Mouse (Mus musculus) MN1 (cell line): ENCODE measurements at regions not wholly inside any gene's neighbourhood (a gene's known extent, or its start where the extent isn't known, plus 50 kb on each side); places are given as distances from the start of the nearest gene placed in this dataset.
A peak's percentile ranks its signal among the peaks of the same experiment; 100 is the strongest.

Experiments used
- DNase-seq: peaks from one replicate; pipeline ENCODE4 v3.0.0-alpha.2; 2016; ENCODE audit warnings: low spot score

DNA sequence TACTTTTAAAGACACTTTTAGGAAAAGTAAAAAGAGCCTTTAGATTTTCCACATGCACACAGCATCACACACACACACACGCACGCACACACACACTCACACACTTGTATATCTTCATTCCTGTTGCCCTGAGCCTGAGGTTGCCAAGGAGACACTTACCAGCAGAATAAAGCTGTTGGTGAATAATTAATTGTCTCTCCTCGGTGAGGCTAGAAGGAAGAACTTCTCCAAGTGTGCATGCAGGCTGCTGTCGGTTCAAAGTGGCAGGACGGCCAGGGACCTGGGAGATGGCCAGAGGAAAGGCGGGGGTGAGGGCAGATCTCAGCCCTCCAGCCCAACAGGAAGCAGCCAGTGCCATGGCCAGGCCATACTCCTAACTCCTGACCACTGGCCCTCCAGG, 98.6 kb upstream of the Prok2 start:
- DNase-seq, result no peak

DNA sequence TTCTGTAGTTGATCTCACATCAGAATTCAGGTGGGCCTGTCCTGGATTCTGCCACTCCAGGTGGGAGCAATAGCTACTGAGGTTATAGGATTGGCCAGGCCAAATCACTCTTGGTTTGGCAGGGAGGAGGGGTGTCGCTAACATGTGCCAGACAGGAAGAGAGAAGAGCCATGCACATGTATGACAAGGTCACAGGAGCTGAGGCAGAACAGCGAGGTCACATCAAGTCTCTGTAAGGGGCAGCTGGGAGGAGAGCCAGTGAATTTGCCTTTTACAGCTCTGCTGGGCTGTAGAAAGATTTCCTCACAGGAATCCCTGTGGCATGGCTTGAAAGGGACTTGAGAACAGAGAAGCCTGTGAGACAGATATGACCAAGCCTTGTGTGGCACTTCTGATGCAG, 96.3 kb upstream of the Prok2 start:
- no peak for DNase-seq

DNA sequence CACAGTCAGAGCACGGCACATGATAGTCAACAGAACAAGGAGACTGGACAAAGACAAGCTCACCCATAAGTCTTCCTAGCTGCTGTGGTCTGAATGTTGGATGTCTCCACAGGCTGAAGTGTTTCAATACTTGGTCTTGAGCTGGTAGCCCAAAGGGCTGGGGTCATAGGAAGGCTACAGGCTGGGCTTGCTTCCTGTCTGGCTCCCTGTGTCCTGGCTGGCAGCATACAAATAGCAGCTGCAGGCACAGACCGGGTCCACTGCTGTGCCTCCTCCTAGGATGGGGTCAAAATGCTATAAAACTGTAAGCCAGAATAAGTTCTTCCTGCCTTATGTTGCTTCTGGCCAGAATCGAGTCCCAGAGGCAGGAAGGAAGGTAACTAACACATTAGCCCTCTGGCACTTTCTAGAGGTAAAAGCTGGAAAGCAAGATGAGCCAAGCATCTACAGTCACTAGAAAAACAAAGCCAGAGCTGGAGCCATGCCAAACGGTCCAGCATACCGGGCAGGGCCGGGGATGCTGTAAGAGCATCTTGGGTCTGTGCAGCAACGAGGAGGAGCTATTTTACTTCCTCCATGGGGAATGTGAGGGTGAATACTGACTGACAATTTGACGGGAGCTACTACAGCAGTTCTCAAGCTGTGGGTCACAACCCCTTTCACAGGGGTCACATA, 93.2 kb upstream of the Prok2 start:
- peak; percentile 35 for DNase-seq

DNA sequence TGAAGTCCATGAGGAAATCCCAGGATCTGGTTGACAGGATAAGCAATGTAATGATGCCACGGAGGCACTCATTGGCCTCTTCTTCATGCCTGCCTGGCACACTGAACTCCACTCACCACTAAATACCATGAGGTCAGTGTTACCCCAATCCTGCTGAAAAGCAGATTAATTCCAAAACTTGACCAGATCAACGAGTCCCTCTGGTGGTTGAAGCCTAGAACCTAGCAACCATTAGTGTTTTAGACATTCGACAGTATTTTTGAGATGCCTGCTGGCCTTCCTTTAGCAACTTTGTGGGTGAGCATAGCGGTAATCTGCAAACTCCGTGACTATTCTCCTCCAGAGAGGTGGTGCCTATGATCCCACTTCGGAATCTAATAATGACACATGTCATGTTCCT, 92.3 kb upstream of the Prok2 start:
- DNase-seq, result no peak

DNA sequence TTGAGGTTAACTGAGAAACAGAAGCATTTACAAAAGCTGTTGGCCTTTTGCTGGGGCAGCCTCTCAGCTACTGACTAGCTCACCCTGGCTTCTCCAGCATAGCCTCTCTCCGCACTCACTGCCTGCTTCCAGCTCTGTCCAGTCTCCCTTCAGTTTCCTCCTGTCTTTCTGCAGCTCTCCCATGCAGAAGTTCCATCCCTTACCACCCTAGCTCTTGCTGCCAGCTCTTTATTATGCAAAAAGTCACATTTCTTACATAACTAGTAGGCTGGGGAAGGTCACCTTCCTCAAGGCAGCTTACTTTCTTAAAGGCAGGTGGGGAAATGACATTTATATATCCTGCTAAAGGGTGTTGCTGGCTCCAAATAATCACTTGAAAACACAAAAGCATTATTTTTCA, 91.1 kb upstream of the Prok2 start:
- DNase-seq, result no peak

DNA sequence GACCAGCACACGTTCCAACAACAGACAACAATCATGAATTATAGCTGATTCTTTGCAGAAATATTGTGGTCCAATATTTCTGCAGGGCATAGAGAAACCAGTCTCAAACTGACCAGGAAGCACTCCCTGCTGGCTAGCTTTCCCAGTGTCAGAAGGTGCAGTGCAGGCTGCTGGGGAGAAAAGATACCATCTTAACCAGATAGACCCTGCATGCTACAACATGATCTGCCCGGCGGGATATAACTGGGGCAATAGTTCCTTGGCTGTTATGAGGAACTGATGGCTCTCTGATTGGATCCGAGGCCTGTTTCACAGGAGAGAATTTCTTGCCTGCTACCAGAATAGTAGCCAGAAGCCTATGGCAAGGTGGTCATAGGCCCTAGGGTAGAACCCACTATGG, 86.9 kb upstream of the Prok2 start:
- no peak for DNase-seq

DNA sequence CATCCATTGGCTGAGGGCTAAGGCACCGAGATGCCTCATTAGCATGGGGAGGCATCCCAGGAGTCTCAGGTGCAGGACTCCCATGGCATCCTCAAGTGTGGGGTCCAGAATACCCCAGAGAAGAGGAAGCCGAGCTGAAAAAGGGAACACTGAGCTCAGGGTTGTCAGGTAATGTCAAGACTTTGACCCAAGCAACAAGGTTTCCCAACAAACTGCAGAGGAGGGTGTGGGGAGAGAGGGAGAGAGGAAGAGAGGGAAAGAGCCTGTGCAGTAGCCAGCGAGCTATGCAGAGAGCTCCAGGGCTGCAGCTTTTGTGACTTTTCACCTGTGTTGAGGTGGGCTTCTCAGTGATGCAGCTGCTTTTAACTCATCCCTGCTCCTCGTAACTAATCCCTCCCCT, 85.7 kb upstream of the Prok2 start:
- DNase-seq, result no peak

DNA sequence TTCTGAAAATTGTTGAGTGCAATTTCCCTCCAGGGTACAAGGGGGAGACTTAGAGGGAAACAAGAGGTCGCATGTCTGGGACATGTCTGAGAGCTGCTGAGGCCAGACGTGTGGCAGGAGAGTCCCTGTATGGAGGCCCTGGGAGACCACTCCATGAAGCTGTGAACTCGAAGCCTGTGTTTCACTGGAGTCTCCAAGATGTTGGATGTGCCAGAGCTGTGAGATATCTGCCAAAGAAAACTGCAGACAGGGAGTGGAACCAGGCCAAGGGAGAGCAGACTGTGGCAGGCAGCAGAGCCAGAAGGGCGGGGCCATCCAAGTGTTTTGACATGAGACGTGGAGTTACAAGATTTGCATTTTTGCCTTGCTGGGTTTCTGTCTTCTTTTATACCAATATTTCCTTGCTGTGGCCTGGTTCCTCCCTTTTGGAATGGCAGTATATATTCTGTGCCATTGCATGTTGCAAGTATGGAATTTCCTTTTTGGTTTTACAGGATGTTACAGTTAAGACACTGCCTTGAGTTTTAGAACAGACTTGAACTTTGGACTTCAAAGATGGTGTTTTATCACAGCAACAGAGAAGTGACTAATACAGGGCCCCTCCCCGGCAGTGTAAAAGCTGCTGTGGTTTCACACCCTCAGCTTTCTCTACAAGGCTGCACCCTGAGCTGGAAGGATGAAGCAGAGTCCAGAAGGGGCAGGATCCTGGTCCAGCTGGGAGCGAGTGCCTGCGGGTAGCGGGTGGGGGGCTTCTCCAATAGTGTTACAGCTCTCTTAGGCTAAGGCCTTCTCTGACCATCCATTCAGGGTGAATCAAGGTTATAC, 85.0 kb upstream of the Prok2 start:
- DNase-seq, result peak; percentile 59

DNA sequence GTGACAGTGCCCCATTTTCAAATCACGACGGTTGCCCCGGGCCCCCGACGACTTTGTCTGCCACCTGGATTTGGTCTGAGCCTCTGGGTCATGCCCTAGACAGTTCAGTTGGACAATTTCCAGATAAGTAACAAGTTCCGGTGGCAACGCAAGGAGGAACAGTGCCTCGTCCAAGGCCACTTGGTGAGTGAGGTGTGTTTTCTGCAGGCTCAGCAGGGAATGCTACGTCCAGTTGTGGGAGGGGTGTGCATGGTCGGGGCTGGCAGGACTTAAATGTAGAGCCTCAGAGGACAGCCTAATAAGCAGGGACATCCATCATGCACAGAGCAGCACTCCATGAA, 78.7 kb upstream of the Prok2 start:
- peak; percentile 39 for DNase-seq

DNA sequence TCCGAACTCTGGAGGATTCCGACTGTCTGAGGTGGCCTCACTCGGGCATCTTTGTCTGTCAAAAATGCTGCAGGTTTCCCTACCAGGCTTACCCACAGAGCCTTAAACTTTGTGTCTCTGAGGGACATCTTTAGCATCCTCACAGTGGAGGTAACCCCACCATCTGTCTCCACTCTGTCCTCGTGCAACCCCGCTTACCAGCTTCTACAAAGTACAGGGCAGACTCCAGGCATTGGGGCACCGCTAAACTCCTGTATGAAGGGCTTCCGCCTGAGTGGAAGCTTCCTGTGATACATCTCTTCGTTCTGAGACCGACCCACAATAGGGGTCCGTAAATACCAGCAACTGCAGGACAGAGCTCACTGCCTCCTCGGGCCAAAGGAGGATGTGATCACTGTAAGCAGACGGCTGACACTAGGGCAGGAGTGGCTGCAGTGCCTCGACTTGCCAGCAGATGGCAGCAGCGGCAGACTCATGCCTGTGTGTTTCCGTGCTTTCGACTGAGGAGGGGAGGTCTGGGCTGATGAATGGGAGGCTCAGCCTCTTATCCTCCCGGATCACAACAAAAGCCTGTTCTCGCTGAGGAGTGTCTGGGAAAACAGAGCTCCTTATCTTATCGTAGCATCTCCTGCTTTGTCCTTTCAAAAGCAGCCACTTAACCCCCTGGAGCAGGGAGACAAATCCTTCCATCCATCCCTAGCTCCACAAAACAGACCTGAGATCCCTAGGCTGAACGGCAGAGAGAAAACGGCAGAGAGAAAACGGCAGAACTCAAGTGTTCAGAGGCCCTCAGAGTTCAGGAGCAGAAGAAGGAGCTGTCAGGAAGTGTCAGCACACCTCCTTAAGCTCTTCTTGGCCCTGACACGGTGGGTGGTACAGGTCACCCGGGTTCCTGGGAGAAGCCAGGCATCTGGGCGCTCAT, 78.1 kb upstream of the Prok2 start:
- peak; percentile 93 for DNase-seq

DNA sequence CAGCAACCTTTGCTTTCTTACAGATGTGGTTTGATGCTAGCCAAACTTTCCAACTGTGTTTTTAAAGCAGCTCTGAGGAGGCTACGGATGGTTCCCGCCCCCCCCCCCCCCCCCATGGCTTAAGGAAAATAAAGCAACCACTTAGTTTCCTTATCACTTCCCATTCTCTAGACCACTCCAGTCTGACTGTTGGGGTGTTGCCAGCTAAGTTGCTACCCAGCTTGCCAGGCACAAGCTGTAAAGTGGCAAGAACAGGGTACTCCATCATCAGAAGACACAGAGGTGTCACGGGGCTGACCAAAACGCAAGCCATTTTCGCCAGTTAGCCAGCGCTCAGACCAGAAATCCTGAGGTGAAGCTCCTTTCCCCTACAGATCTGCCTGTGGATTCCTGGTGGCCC, 74.7 kb upstream of the Prok2 start:
- DNase-seq, result no peak

DNA sequence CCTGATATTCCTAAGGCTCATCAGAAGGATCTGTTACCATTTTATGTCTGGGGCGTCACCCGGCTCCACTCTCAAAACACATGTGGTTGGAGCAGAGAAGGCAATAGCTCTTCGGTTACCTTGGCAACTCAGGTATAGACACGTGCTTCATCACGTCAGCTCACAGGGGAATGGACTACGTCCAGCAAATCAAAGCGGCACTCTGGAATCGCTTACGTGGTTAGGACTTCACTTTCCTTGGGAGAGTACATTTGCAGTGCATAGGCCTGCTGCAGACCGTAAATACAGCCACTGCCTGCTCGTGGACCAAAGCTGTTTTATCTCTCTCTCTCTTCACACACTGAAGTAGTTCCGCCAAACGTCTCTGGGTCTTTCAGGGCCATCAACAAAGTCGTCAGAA, 74.1 kb upstream of the Prok2 start:
- no peak for DNase-seq

DNA sequence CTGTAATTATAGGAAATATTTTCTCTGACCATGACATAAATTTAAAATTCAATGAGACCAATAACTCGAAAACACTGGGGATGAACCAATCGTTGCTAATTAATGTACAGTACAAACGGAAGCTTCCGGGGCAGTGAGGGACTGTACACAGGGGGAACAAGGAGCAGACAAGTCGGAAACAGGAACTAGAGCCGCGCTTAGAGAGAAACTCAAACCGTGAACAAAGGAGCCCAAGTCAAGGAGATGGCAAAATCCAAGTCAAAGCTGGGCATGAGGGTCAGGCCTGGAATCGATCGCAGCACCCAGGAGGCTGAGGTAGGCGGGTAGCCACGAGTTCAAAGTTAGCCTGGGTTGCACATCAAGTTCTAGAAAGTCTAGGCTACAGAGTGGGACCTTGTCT, 70.2 kb upstream of the Prok2 start:
- DNase-seq, result no peak

DNA sequence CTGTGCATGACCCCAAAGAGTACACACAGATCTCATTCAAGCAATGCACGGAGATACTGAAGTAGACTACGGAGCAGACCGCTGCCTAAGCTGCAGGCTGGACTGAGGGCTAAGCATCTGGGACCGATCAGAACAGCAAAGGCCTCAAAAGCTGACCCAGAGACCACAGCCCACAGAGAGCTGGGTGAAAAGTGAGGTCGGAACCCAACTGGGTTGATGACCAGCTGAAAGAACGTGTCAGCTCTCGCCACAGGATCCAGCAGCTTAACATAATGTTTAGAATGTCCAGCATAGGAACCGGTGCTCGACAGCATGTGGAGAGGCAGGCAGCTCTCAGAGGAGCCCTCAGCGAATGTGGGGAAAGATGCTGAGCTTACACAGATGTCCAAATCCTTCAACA, 67.4 kb upstream of the Prok2 start:
- no peak for DNase-seq

DNA sequence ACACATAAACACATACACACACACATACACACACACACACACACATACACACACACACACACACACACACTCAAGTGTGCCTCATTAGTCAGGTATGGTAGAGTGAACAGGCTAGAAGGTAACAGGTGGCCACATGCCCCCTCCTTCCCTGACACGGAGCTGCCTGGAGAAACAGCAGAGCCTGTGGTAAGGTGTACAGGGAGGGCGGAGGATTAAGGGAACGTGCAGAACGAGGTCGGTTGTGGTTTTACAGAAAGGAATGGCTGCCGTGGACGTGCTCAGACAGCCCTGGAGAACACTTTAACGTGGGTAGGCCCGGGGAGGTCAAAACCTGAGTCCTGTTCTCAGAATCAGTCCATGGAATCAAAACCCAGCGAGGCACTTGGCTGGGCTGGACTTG, 66.2 kb upstream of the Prok2 start:
- DNase-seq, result no peak

DNA sequence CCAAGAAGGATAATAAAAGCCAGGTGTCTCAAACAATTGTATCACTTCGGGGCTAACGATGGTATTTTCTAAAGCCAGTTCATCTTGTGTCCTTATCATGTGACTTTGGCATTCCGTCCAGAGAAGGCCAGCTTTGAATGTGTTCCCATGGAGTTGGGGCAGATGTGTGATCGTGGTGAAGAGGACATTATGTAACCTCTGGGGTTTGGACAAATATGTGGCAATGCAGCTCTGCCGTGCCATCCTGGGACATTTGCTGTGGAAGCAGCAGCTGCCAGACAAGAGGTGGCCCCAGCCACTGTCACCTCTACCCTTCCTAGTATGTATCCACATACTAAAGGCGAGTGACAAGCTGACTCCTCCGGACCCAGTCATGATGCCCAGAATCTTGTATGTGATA, 60.8 kb upstream of the Prok2 start:
- DNase-seq, result no peak

DNA sequence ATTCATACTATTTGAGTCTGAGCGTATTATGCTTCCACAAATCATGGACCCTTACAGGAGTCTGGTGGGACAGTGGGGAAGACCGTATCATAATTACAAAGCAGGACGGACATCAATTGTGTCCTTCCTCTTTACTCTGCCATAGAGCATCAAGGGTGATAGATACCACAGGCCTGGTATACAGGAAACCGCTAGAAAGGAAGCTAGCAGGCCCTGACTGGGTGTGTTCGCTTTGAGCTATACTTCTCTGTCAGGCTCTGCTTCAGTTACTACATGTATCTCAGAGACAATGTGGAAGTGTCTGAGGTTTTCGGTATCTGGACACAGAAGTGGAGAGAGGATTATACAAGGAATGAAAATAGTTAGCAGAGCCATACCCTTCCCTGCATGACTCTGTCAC, 59.0 kb upstream of the Prok2 start:
- no peak for DNase-seq

DNA sequence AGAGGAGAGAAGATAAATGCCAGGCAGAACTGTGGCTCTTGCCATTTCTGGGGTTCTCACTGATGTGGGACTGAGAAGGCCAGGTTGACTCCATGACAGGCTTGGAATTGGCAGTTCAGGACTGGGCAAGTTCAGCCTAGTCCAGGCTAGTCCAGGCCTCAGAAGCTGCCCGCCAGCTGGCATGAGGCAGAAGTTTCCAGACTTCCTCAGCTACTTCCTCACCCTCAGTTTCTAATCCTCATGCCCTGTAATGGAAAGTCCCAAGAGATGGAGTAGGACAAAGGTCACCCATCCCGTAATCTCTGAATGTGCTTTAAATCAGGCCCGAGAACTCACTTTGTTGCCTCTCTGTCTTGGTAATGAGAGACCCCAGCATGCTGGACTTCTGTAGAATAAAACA, 58.6 kb upstream of the Prok2 start:
- DNase-seq, result no peak

DNA sequence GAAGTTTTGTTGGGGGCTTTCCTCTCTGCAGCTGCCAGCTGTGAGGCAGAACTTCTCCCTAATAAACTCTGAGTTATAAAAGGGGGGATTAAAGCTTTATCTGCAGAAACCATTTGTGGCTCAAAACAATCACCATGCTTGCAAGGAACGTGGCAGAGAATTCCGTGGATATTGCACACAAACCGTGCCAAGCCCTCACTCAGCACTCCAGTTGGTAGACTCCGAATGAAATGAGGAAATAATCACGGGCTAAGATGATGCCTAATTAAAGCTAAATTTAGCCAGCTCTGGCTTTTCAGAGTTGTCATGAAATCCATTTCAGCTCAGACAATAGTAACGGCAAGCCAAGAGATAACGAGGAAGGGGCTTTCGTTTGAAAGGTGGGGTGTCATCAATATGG, 58.1 kb upstream of the Prok2 start:
- no peak for DNase-seq

DNA sequence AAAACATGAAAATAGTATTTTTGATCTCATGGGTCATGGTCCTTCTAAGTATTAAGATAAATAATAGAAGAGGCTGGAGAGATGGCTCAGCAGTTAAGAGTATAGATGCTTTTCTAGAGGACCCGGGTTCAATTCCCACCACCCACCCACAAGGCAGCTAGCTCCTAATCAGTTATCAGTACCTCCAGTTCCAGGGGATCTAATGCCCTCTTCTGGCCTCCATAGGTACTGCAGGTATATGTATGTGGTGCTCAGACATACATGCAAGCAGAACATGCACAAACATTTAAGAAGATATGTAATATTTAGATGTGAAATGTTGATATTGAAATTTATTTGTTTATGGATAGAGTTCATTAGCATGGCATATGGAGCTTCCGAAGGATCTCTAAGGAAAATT, 56.8 kb upstream of the Prok2 start:
- no peak for DNase-seq
